Mouse (Mus musculus) bone marrow, adult 2 months (tissue): ENCODE measurements around the gene Kif5c.

ENCODE experiments used
- CTCF ChIP-seq: fragments of 200-500 bp; IDR thresholded peaks from 2 replicates; pipeline ENCODE4 v1.5.1; 2011; ENCODE audit warnings: low read length, control low read depth; ENCODE audit not compliant: control insufficient read depth, insufficient read depth
- POLR2A ChIP-seq: fragments of 200-500 bp; IDR thresholded peaks from 2 replicates; pipeline ENCODE4 v1.6.1; 2011; ENCODE audit warnings: low read depth, mild to moderate bottlenecking, control low read depth, low read length, borderline replicate concordance; ENCODE audit not compliant: control insufficient read depth

DNA sequence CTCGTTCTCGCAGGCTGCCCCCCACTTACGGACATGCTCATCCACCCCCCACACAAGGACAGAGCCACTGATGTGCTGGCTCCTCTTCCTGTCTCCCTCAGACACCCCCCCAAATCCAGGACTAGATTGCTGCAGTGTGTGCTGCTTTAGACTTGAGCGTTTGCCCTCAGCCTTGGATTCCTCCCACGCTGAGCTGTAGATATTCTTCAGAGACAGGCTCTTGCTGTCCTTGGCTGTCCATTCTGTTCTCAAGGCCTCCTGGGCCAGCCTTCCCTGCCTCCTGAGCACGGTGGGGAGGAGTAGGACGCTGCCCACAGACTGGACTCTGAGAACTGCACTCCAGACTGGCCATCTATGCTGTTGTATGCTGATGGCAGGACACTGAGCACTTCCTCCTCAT lies 127.8 kb downstream of the Kif5c start:
- TF ChIP-seq CTCF, result no peak
- TF ChIP-seq POLR2A, result no peak
